In the genomic region with DNA sequence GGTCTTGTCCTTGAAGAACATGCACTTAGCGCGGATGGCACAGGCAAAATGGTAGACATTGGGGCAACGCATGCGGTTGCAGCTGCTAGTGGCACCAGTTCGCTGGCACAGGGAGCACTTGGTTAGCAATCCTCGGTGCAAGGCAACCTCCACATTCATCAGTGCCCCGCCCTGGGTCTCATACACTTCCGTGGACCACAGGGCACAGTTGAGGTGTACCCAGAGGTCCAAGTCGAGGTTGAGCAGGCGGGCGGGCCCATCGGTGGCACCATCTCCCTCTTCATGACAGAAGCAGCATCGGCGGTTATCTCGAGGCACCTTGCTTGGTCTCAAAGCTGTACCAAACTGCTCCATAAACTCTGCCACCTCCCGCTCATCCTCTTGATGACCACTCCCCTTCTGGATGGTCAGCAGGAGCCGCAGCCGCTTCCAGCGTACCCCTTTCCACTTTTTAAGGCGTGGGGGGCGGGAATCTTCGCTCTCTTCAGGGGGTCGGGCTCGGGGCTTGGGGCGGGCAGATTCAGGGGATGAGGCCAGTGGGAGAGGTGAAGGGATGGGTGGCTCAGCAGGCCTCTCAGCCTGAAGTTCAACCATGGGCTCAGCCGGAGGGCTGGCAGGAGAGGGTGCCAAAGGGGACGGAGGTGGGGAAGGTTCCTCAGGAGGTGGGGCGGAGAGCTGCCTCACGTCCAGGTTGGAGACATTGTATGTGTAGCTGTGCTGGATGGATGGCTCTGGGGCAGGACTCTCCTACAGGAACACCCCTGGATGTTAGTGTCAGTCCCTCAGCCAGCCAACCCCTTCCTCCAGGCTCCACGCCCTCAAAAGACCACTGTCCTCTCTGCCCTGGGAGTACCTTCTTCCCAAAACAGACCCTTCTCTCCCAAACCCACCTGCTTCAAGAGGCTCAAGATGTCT, we compare ENCODE assay signal across 25 mouse cellular contexts. TPM values are rescaled to one million over a fixed set of nuclear protein-coding genes. Genes with fewer than 3 reads are reported as not detected.
A peak's percentile ranks its signal among the peaks of the same experiment; 100 is the strongest.
DNase-seq lines count a peak whose midpoint lies in the region; ATAC-seq and TF ChIP-seq lines count a peak whose summit lies in the region.
"Had no signal": no experiment of that assay in that cellular context is flagged by ENCODE, and none has a peak within 500 bp of the region (broad histone marks: within the 10 kb centered on the region; RNA-seq: fewer than 3 reads in every experiment).

No protein-coding gene starts in this region.

- no peak for TF ChIP-seq EP300 in liver, postnatal 0 days (IDR thresholded peaks at IDR 0.05; ENCODE audit: low read depth)

- 90% methylated on average over 30 of the region's 30 CpGs for WGBS in liver, embryonic 13.5 days (ENCODE audit: insufficient replicate concordance)
- 91% methylated on average over 30 of the region's 30 CpGs for WGBS in liver, postnatal 0 days (ENCODE audit: insufficient replicate concordance)

- no peaks in the 10 kb centered on the region for H3K9me3 ChIP-seq in liver, embryonic 13.5 days (replicated peaks)
- H3K9me3 ChIP-seq in liver, postnatal 0 days (ENCODE audit: low read length), result no peaks in the 10 kb centered on the region
- H3K9me3 ChIP-seq: embryonic facial prominence, embryonic 15.5 days; forebrain, embryonic 10.5 days; heart, embryonic 13.5 days; hindbrain, embryonic 12.5 days had no signal

- no peak overlapping the region for H3K9ac ChIP-seq in liver, embryonic 13.5 days
- no peak overlapping the region for H3K9ac ChIP-seq in liver, postnatal 0 days (replicated peaks)
- H3K9ac ChIP-seq: embryonic facial prominence, embryonic 15.5 days; heart, embryonic 13.5 days; hindbrain, embryonic 12.5 days had no signal

- peak; percentile 10 for DNase-seq in cerebellum, adult 11 months
- DNase-seq in cerebellum, adult 9-11 months, result no peak
- no peak for DNase-seq in liver, embryonic 13.5 days
- DNase-seq in liver, postnatal 0 days, result no peak
- peak; percentile 9 for DNase-seq in urinary bladder, postnatal 10 days (ENCODE audit: low spot score)
- DNase-seq in urinary bladder, adult 2 months (ENCODE audit: low spot score), result no peak
- DNase-seq in right cerebral cortex, adult 18-20 months, result no peak
- DNase-seq: adrenal gland, postnatal 14 days; B cell, adult 2 months; cerebellum, adult 18-20 months; cerebellum, postnatal 10 days; gastrocnemius, postnatal 10 days; heart, postnatal 36 days had no signal

- TF ChIP-seq CTCF in liver, postnatal 0 days (IDR thresholded peaks at IDR 0.05; ENCODE audit: low read depth), result no peak

- peaks cover 57% of the 10 kb centered on the region for H3K4me1 ChIP-seq in liver, embryonic 13.5 days (replicated peaks)
- peaks cover 10% of the 10 kb centered on the region for H3K4me1 ChIP-seq in liver, postnatal 0 days (ENCODE audit: insufficient read depth)
- H3K4me1 ChIP-seq: forebrain, embryonic 10.5 days; hindbrain, embryonic 12.5 days had no signal

- H3K27me3 ChIP-seq in liver, embryonic 13.5 days, result no peaks in the 10 kb centered on the region
- H3K27me3 ChIP-seq in liver, postnatal 0 days (ENCODE audit: insufficient read depth, low read length), result no peaks in the 10 kb centered on the region
- H3K27me3 ChIP-seq: embryonic facial prominence, embryonic 15.5 days; heart, embryonic 13.5 days; hindbrain, embryonic 12.5 days; Patski had no signal

- no peak overlapping the region for H3K4me2 ChIP-seq in liver, embryonic 13.5 days
- no peak overlapping the region for H3K4me2 ChIP-seq in liver, postnatal 0 days (ENCODE audit: low read depth, low read length)
- H3K4me2 ChIP-seq: embryonic facial prominence, embryonic 15.5 days; heart, embryonic 13.5 days; hindbrain, embryonic 12.5 days had no signal

- H3K36me3 ChIP-seq in liver, embryonic 13.5 days, result peaks cover 100% of the 10 kb centered on the region
- peaks cover 92% of the 10 kb centered on the region for H3K36me3 ChIP-seq in liver, postnatal 0 days (replicated peaks; ENCODE audit: insufficient read depth, low read length)

- peak overlapping the region; percentile 99; the same call in 1 of the 2 replicates for H3K27ac ChIP-seq in liver, embryonic 13.5 days
- no peak overlapping the region for H3K27ac ChIP-seq in liver, postnatal 0 days (ENCODE audit: low read depth)
- H3K27ac ChIP-seq: embryonic facial prominence, embryonic 15.5 days; forebrain, embryonic 10.5 days; heart, embryonic 13.5 days; hindbrain, embryonic 12.5 days had no signal

- no peak for ATAC-seq in liver, embryonic 13.5 days (ENCODE audit: low read depth)
- ATAC-seq in liver, postnatal 0 days, result no peak
- ATAC-seq: activated CD4-positive, CD25-positive, alpha-beta regulatory T cell, adult 4 months; CD4-positive, CD25-positive, alpha-beta regulatory T cell, adult 4 months; forebrain, embryonic 14.5 days; hindbrain, embryonic 16.5 days; Patski had no signal

- H3K4me3 ChIP-seq in liver, embryonic 13.5 days (replicated peaks), result no peak overlapping the region
- H3K4me3 ChIP-seq in liver, postnatal 0 days (ENCODE audit: low read depth, low read length), result no peak overlapping the region
- H3K4me3 ChIP-seq: embryonic facial prominence, embryonic 15.5 days; erythroblast, embryonic 14.5 days; forebrain, embryonic 10.5 days; heart, embryonic 13.5 days; hindbrain, embryonic 12.5 days had no signal

RNA-seq across cellular contexts. Expression of a gene that starts 8.6 kb away (rescaled TPM):
- polyA plus RNA-seq in liver, embryonic 13.5 days (2015; fragmentation: Nextera tagmentation; extraction: Ambion mirVana), result 116 and 117 TPM in 2 replicates
- 42.0 and 47.4 TPM in 2 replicates for polyA plus RNA-seq in liver, postnatal 0 days (2015; fragmentation: Nextera tagmentation; extraction: Ambion mirVana)
- polyA plus RNA-seq in urinary bladder, adult 2 months (2012; rRNA removed), result 83.1 and 89.5 TPM in 2 replicates

RNA-seq across cellular contexts. Expression of a gene that starts 30.6 kb away (rescaled TPM):
- polyA plus RNA-seq in liver, embryonic 13.5 days (2015; fragmentation: Nextera tagmentation; extraction: Ambion mirVana), result not detected in 2 replicates
- polyA plus RNA-seq in liver, postnatal 0 days (2015; fragmentation: Nextera tagmentation; extraction: Ambion mirVana), result not detected in 2 replicates
- polyA plus RNA-seq in urinary bladder, adult 2 months (2012; rRNA removed), result 0.04 and 0.08 TPM in 2 replicates
- polyA plus RNA-seq: activated CD4-positive, CD25-positive, alpha-beta regulatory T cell, adult 4 months; CD4-positive, CD25-positive, alpha-beta regulatory T cell, adult 4 months; Patski had no signal

RNA-seq across cellular contexts. Expression of a gene that starts 31.1 kb away (rescaled TPM):
- polyA plus RNA-seq in liver, embryonic 13.5 days (2015; fragmentation: Nextera tagmentation; extraction: Ambion mirVana), result 4.0 and 4.2 TPM in 2 replicates
- polyA plus RNA-seq in liver, postnatal 0 days (2015; fragmentation: Nextera tagmentation; extraction: Ambion mirVana), result 3.0 and 3.6 TPM in 2 replicates
- polyA plus RNA-seq in urinary bladder, adult 2 months (2012; rRNA removed), result 25.7 and 39.0 TPM in 2 replicates

RNA-seq across cellular contexts. Expression of a gene that starts 50.3 kb away (rescaled TPM):
- not detected in 2 replicates for polyA plus RNA-seq in liver, embryonic 13.5 days (2015; fragmentation: Nextera tagmentation; extraction: Ambion mirVana)
- polyA plus RNA-seq in liver, postnatal 0 days (2015; fragmentation: Nextera tagmentation; extraction: Ambion mirVana), result not detected in 2 replicates
- polyA plus RNA-seq in urinary bladder, adult 2 months (2012; rRNA removed), result 0.04 and 0.09 TPM in 2 replicates
- polyA plus RNA-seq: activated CD4-positive, CD25-positive, alpha-beta regulatory T cell, adult 4 months; CD4-positive, CD25-positive, alpha-beta regulatory T cell, adult 4 months; embryonic facial prominence, embryonic 15.5 days; erythroblast, embryonic 14.5 days; forebrain, embryonic 14.5 days; gonadal fat pad, adult 2 months; heart, embryonic 13.5 days; heart, postnatal 0 days; Patski had no signal

RNA-seq across cellular contexts. Expression of a gene that starts 54.4 kb away (rescaled TPM):
- polyA plus RNA-seq in liver, embryonic 13.5 days (2015; fragmentation: Nextera tagmentation; extraction: Ambion mirVana), result 4.0 and 4.2 TPM in 2 replicates
- 1.4 and 1.8 TPM in 2 replicates for polyA plus RNA-seq in liver, postnatal 0 days (2015; fragmentation: Nextera tagmentation; extraction: Ambion mirVana)
- polyA plus RNA-seq in urinary bladder, adult 2 months (2012; rRNA removed), result 10.2 and 12.4 TPM in 2 replicates

Comparison
In these comparisons a context has a peak if more than half of its experiments do, and no peak if none do; other contexts are left out.
1. DNase-seq: peak in cerebellum, adult 11 months (single experiment) and urinary bladder, postnatal 10 days (single experiment); none in cerebellum, adult 9-11 months (single experiment), liver, embryonic 13.5 days (single experiment), liver, postnatal 0 days (single experiment), urinary bladder, adult 2 months (single experiment) and right cerebral cortex, adult 18-20 months (single experiment).